Mouse (Mus musculus) E14TG2a.4 (cell line): ENCODE measurements around the gene Rxra.

Experiments used
- CTCF ChIP-seq: conservative IDR thresholded peaks from 2 replicates; pipeline ENCODE4 v1.5.1; 2014; ENCODE audit warnings: low read length
- NANOG ChIP-seq: IDR thresholded peaks from 2 replicates; pipeline ENCODE4 v1.6.1; 2014; ENCODE audit warnings: borderline replicate concordance, low read length, mixed read lengths
- POU5F1 ChIP-seq: IDR thresholded peaks from 2 replicates; pipeline ENCODE4 v1.6.1; 2014; ENCODE audit warnings: low read length, borderline replicate concordance

DNA sequence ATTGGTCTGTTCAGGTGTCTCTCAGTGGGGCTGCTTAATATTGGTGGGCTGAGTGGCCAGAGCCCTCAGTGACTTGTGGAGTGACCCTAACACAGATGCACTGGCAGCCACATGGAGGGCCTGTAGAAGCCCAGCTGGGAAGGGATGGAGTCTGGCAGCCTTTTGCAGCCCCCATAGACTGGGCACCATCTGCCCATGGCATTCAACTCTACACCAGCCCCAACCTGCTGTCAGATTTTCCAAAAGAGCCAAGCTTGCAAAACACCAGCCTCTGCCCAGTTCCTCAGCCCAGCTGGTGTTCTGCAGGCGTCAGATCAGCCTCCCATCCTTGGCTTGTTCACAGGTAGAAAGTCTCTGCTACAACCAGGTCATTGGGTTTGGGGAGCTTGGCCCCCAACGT is 70.6 kb downstream of the Rxra start:
- TF ChIP-seq CTCF (no peak), NANOG (no peak), POU5F1 (no peak)
